Mouse (Mus musculus) C2C12 (cell line): ENCODE results near the gene Tanc1. TPM values are rescaled to one million over a fixed set of nuclear protein-coding genes. Genes with fewer than 3 reads are reported as not detected.

Source experiments
- H3K27me3 ChIP-seq: one replicate; pipeline ENCODE4 v1.6.1; 2011; ENCODE audit not compliant: control insufficient read depth, insufficient read depth, insufficient read length
- H3K36me3 ChIP-seq: one replicate; pipeline ENCODE4 v1.6.1; 2011; ENCODE audit not compliant: control insufficient read depth, insufficient read depth
- H3K4me3 ChIP-seq: one replicate; pipeline ENCODE4 v1.5.1; 2011; ENCODE audit warnings: mild to moderate bottlenecking, control low read depth; ENCODE audit not compliant: poor library complexity, insufficient read depth, severe bottlenecking
- H3K79me2 ChIP-seq: one replicate; pipeline ENCODE4 v1.6.1; 2011; ENCODE audit not compliant: control insufficient read depth, insufficient read depth
- H3K79me3 ChIP-seq: one replicate; pipeline ENCODE4 v1.6.1; 2011; ENCODE audit warnings: low read depth, control low read depth
- H3ac ChIP-seq: one replicate; pipeline ENCODE3; 2011; ENCODE audit warnings: low read depth; ENCODE audit not compliant: control insufficient read depth, insufficient read length
- CEBPB ChIP-seq: IDR thresholded peaks from one replicate; pipeline ENCODE4 v1.6.1; 2011; ENCODE audit warnings: low read depth, mild to moderate bottlenecking, control low read depth, moderate library complexity
- CTCF ChIP-seq: IDR thresholded peaks from one replicate; pipeline ENCODE4 v1.5.1; 2011; ENCODE audit not compliant: control insufficient read depth, insufficient read depth, insufficient read length
- FOSL1 ChIP-seq: IDR thresholded peaks from one replicate; pipeline ENCODE4 v1.8.0; 2011; ENCODE audit warnings: mild to moderate bottlenecking, low read length; ENCODE audit not compliant: poor library complexity, insufficient read depth, severe bottlenecking
- MAX ChIP-seq: IDR thresholded peaks from one replicate; pipeline ENCODE4 v1.6.1; 2011; ENCODE audit warnings: mild to moderate bottlenecking, control low read depth
- MYOD1 ChIP-seq: IDR thresholded peaks from one replicate; pipeline ENCODE4 v1.6.1; 2011; ENCODE audit warnings: low read depth; ENCODE audit not compliant: control insufficient read depth, insufficient read length
- MYOG ChIP-seq: IDR thresholded peaks from one replicate; pipeline ENCODE4 v1.6.1; 2011; ENCODE audit not compliant: control insufficient read depth, insufficient read length; ENCODE audit errors: extremely low read depth
- USF1 ChIP-seq: IDR thresholded peaks from one replicate; pipeline ENCODE4 v1.6.1; 2011; ENCODE audit warnings: low read depth, mild to moderate bottlenecking, control low read depth, moderate library complexity
- polyA plus RNA-seq: library from polyadenylated mRNA; unstranded; fragments of >200 nt; fragmentation: generic; extraction: Trizol; gene quantifications from one replicate; pipeline ENCODE4 v1.2.1, GENCODE M21; 2012; ENCODE audit warnings: missing spikeins

Gene Tanc1
- polyA plus RNA-seq, 1 experiment: 24.9 TPM

GRCm38 (mm10) chr2:59830940-59831339 is 219.1 kb downstream of the Tanc1 start:
- no peak overlapping the region for H3ac ChIP-seq
- no peaks in the 10 kb centered on the region for H3K79me2 ChIP-seq
- H3K36me3 ChIP-seq: peaks cover 63% of the 10 kb centered on the region
- H3K79me3 ChIP-seq: no peaks in the 10 kb centered on the region
- TF ChIP-seq MAX: no peak
- no peaks in the 10 kb centered on the region for H3K27me3 ChIP-seq
- no peak overlapping the region for H3K4me3 ChIP-seq

- H3K4me3 ChIP-seq: no peak overlapping the region
- no peaks in the 10 kb centered on the region for H3K79me3 ChIP-seq
- H3ac ChIP-seq: no peak overlapping the region
- H3K27me3 ChIP-seq: no peaks in the 10 kb centered on the region
- peaks cover 63% of the 10 kb centered on the region for H3K36me3 ChIP-seq
- TF ChIP-seq USF1 (no peak), FOSL1 (no peak), MAX (no peak), CEBPB (no peak), CTCF (no peak), MYOG (no peak), MYOD1 (no peak)
- no peaks in the 10 kb centered on the region for H3K79me2 ChIP-seq
These were observed 220.0 kb downstream of the Tanc1 start for GRCm38 (mm10) chr2:59831831-59832230.

- Histone ChIP-seq H3K27me3 (no peaks in the 10 kb centered on the region), H3K36me3 (peaks cover 94% of the 10 kb centered on the region), H3ac (no peak overlapping the region), H3K4me3 (no peak overlapping the region), H3K79me2 (no peaks in the 10 kb centered on the region), H3K79me3 (no peaks in the 10 kb centered on the region)
- TF ChIP-seq MYOD1 (no peak), MAX (no peak), CEBPB (no peak), MYOG (no peak), CTCF (no peak), USF1 (no peak)
These were observed 227.0 kb downstream of the Tanc1 start for GRCm38 (mm10) chr2:59838825-59839224.

GRCm38 (mm10) chr2:59839755-59840154 is 227.9 kb downstream of the Tanc1 start:
- Histone ChIP-seq H3K27me3 (no peaks in the 10 kb centered on the region), H3K79me3 (no peaks in the 10 kb centered on the region), H3ac (no peak overlapping the region), H3K4me3 (no peak overlapping the region), H3K36me3 (peaks cover 93% of the 10 kb centered on the region), H3K79me2 (no peaks in the 10 kb centered on the region)
- TF ChIP-seq MYOG (no peak), USF1 (no peak), CEBPB (no peak), MAX (no peak), MYOD1 (no peak), CTCF (no peak), FOSL1 (no peak)

- H3K4me3 ChIP-seq: no peak overlapping the region
- no peaks in the 10 kb centered on the region for H3K79me3 ChIP-seq
- H3K36me3 ChIP-seq: peaks cover 92% of the 10 kb centered on the region
- TF ChIP-seq FOSL1 (no peak), CEBPB (no peak)
- no peaks in the 10 kb centered on the region for H3K27me3 ChIP-seq
- no peak overlapping the region for H3ac ChIP-seq
- no peaks in the 10 kb centered on the region for H3K79me2 ChIP-seq
These were observed 228.3 kb downstream of the Tanc1 start for GRCm38 (mm10) chr2:59840191-59840590.

- Histone ChIP-seq H3K27me3 (no peaks in the 10 kb centered on the region), H3ac (no peak overlapping the region), H3K79me3 (no peaks in the 10 kb centered on the region), H3K79me2 (no peaks in the 10 kb centered on the region), H3K36me3 (peaks cover 84% of the 10 kb centered on the region), H3K4me3 (no peak overlapping the region)
- TF ChIP-seq CTCF: no peak
- TF ChIP-seq USF1: no peak
- TF ChIP-seq MYOG: no peak
- no peak for TF ChIP-seq FOSL1
- no peak for TF ChIP-seq MYOD1
- no peak for TF ChIP-seq MAX
- no peak for TF ChIP-seq CEBPB
These were observed 229.5 kb downstream of the Tanc1 start for GRCm38 (mm10) chr2:59841189-59841939.

GRCm38 (mm10) chr2:59841944-59842343 is 230.1 kb downstream of the Tanc1 start:
- H3K36me3 ChIP-seq: peaks cover 83% of the 10 kb centered on the region
- no peak overlapping the region for H3ac ChIP-seq
- H3K79me3 ChIP-seq: no peaks in the 10 kb centered on the region
- TF ChIP-seq CTCF (no peak), CEBPB (no peak), MAX (no peak), FOSL1 (no peak), MYOD1 (no peak), USF1 (no peak), MYOG (no peak)
- H3K27me3 ChIP-seq: no peaks in the 10 kb centered on the region
- no peak overlapping the region for H3K4me3 ChIP-seq
- H3K79me2 ChIP-seq: no peaks in the 10 kb centered on the region
